Mouse (Mus musculus): ENCODE data around the gene Adgrf1.

Gene Adgrf1

DNA sequence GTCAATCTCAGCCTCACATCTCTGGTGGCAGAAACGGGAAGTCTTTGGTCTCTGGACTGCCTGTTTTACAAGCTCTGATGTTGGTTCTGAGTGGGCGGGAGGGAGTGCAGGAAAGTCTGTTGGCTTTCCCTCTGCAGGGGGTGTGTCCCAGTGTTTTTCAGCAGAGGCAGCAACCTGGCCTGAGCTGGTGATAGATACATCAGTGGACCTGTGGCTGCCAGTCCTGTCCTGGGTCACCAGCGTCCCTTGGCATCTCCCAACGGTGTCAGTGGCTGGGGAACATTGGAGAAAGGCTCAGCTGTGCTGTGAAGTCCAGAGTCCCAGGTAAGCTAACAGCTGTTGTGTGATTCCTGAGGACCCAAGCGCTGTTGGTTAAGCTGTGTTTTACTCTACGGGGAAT lies at the start of gene Adgrf1:
Gene Adgrf1, plus strand, starts transcription at position 169 of the 400 bp plus-strand sequence.
- DNase-seq: no peak

DNA sequence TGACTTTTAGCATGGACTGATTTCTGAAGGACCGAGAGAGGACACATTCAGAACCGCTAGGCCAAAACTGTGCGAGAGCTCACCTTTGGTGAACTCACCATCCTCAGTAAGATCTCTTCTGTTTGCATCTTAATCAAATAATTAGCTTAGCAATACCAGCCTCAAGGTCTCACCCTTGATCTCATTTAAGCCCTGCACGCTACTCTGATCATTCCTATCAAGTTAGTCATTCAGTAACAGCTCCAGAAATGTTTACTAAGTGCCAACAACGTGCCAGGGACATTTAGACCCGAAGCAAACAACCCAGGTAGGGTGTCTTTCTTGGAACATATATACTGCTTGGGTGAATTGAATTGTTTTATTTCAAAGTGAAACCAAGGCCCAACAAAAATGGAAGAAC lies 44.0 kb upstream of the Adgrf1 start:
- no peak for DNase-seq

DNA sequence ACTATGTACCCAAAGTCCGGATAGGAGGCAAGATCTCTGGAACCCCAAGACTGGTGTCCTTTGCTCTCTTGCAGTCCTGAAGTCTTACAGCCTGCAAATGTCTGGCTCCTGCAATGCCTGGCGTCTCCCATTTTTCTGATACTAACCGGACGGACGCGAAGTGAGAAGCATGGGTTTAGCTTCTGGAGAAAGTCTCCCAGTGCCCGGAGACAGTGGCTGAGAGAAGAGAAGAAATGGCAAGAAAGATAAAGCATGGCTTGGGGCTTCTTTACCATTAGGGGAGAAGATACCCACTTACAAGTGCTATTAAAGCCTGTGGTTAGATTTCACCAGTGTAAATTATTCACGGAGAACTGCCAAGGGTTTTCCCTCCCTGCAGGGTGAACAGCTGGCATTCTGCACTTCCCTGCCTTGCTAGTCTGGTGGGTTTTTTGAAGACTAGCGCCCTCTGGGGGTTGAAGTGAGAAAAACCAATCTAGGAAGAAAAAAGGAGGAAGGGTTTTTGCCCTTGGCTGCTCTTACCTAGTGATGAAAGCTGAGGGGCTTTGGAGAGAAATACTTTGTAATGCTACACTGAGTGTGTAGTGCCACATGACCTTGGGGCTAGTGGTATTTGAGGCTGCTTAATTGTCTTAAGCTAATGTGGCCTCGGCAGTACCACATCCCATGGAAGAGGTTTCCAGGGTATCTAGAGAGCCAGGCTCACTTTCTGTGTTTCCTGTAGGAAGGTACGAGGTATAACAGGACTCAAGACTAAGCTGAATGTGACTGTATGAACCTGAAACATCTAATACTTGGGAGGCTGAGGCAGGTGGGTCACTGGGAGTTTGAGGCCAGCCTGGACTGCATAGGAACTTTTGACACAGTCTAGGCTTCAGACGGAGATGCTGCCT lies 40.3 kb upstream of the Adgrf1 start:
- DNase-seq: peak; percentile 74 to 83

DNA sequence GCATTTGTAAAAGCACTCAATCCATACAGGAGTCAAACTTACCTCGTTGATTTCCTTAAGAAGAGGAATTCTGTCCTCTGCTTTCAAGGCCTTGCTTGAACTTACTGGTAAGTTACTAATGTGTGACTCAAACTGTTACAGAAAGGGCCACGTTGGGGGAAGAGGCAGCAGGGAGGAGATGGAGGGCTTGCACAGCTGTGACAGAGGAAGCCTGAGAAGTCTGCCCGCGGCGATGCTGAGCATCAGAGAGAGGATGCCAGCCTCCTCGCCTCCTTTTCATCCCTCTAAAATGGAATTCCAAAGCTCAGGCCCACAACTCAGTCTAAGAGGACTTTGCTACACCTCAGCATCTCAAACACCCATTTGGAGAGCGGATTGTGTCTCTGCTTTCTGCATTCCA lies 39.3 kb upstream of the Adgrf1 start:
- no peak for DNase-seq

DNA sequence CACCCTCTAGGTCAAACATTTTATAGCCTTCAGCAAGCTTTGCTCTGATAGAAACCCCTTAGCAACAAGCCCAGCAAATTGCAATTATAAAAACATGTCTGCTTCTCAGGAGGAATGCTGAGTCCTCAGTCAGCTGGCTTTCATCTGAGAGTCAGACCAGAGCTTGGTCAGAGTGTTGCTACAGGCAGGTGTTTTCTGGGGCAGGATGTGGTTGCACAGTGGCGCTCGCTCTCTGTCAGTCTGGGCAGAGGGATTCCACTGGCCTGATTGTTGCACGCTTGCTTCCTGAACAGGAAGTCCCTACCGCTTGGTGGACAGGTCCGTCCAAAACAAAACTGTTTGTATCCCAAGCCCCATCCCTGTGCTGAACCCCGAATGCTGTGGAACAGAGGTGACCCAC lies 37.4 kb upstream of the Adgrf1 start:
- DNase-seq: no peak

DNA sequence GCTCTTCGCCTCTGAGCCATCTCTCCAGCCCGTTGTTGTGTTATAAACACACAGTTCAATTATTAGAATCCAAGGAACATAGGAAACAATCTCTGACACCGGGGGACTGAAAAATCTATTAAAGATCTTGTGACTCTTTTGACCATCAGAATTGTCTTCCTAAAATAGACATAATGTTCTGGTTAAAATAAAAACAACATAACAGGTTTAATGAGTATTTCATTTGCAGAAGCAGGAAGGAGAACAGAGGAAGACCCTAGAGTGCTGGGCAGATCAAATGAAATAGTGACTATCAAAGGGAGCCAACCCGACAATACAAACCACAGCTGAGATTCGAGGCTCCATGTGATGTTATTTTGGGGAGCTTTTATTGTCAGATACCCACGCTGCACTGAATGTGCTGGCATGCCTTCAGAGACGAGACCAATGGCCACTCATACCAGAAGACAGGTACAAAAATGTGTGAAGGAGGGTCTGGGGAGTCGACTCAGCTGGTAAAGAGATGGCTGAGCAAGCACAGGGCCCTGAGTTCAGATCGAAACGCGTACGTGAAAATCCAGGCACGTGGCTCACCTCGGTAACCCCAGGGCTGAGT lies 33.4 kb upstream of the Adgrf1 start:
- DNase-seq: no peak

DNA sequence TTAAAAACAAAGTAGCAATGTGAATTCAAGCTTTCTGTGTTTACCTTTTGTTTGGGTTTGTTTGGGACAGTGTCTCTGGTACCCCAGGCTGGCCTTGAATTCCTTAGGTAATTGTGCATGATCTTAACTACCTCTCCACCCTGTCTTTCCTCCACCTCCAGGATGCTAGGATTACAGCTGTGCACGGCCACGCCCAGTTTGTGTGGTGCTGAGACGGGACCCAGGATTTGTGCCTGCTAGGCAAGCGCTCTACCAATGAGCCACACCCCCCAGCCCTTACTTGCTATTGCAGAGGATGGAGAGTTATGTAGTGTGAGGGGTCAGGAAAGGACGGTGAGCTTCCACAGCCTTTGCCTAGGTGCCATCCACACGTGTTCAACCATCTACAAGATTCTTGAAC lies 31.1 kb upstream of the Adgrf1 start:
- DNase-seq: no peak

DNA sequence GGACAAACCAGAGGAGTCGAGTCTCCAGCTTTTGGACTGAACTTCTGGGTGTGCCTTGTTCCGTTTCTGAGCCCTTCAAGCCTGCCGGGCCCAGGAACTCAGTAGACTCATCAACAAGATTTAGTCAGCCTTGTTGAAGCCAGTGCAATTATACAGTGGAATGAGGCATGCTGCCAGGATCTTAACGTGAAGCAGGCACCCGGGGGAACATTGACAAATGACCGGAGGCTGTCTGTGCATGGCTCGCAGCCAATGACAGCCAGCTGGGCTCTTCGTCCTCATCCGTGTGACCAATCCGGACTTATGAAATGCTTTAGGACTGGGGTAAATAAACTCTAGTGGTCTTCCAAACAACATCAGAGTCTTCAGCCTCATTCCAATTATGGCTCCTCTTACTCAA lies 29.0 kb upstream of the Adgrf1 start:
- peak; percentile 22 to 41 for DNase-seq

DNA sequence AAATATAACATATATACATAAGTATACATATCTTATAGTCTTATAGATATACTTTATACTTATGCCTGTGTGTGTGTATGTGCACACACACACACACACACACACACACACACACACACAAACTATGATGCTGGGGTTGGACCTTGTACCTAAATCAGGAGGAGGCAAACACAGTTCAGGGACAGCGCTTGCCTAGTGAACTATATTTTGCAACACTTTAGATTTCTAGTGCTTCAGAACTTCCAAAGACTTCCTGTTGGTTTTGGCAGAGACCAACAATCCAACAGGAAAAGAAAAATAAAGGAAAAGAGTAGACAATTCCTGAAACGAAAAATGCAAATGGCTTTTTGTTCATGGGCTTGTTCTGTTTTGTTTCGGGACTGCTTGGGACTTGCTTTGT lies 27.5 kb upstream of the Adgrf1 start:
- no peak for DNase-seq

DNA sequence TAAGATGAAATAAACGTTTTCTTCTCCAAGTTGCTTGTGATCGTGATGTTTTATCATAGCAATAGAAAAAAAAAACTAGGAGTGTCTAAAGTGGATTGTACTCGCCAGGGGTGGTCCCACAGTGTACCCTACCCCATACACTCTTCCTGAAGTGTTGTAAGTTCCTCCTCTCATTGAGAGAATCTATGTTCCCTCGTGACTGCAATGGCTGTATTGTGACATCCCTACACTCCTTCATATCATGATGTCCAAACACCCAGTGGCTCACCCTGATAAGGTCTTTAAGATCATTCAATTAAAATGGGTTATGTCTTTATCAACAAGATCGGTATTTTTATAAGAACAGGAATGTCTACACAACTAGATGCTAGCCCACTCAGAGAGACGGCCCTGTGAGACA lies 24.8 kb upstream of the Adgrf1 start:
- DNase-seq: no peak

DNA sequence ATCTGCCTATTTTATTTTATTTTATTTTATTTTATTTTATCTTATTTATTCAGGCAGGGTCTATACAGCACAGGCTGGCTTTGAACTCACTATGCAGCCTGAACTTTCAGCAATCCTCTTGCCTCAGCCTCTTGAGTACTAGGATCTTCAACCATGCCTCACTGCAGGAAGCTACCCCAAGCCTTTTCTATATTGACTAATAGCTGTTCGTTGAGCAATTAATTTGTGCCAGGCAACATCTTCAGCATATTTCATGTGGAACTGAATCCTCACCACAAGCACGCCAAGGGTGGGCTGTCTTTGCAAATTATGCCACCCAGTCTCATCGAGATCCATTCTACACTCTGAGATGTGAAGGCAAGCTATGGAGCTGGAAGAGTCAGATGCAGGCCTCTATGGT lies 22.9 kb upstream of the Adgrf1 start:
- no peak for DNase-seq

DNA sequence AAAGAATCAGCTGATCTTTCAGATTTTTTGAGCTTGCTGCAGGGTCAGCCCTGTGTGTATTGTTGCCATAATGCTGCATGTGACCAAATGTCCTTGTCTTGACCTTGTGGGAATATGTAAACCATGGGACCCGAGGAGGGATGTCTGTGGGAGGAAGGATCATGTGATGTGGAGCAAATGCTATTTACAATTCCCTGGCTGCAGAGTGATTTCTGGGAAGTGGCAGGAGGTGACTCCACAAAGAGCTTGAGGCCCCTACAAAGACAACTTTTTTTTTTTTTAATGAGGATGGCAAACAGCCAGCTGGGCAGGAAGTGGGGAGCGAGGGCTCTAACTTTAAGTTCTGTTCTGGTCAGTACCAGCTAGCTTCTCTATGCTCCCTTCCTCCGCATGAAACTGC lies 20.5 kb upstream of the Adgrf1 start:
- no peak for DNase-seq

DNA sequence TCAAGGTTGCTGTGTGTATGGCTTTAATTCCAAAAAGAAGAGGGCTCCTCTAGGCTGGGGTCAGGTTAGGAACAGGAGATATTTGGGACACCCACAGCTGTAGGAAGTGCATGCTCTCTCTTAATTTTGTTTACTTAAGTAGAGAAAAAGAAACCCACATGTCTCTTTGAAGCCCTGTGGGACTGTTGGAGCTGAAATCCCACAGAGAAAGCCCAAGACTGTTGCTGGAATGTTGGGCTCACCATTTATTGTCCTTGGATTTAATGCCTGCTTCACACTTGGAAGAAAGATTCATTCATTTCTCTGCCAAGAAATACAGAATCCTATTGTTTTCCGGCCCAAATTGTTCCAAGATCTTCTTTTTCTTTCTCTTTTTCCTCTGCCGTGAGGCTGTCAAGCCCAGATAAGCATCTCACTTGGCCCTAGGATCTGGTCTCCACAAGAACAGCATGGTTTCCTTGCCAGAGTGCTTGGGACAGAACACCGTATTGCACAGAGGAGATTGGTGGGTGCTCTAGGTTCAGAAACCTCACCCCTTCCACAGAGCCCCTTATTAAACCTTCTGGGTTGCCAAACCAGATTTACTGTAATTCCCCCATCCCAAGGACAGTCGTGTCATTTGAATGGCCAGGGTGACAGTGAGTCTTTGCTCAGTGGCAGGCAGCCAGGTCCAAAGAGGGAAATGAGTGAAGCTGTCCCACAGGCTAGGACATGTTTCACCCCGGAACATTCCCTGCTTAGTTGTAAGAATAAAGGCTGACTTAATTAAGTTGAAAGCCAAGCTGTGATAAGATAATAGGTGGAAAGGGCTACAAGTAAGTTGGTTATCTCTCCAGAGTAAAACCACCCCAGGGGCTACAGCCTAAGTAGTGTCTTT lies 18.6 kb upstream of the Adgrf1 start:
- no peak for DNase-seq

DNA sequence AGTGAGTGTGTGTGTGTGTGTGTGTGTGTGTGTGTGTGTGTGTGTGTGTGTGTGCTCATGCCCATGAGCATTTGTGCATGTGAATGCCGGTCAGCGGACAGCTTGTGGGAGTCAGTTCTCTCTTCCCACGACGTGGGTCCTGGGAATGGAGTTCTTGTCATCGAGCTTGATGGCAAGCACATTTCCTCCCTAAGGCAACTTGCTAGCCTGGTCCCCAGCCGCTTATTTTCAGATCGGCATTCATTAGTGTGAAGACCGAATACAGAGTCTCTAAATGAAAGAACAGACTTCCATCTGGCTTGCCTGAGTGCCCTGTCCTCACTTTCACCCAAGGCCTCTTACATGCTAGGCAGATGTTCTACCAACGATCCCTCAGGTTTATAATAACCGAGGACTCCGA lies 17.3 kb upstream of the Adgrf1 start:
- DNase-seq: no peak

DNA sequence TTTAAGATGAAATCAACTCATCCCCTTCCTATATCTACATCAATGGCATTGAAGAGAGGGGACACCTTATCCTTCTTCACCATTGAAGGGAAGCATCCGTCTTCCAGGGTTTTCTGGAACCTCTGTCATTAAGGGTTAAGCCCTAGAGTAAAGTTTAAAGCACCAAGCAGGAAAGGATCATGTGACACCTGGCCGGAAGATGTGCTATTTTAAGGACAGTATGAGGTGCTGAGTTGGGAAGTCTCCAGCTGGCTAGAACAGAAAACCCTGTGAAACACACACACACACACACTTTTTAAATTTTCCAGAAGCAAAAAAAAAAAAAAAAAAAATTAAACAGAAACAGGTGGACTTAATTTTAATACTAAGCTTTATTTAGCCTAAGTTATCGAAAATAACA lies 15.9 kb upstream of the Adgrf1 start:
- DNase-seq: no peak

DNA sequence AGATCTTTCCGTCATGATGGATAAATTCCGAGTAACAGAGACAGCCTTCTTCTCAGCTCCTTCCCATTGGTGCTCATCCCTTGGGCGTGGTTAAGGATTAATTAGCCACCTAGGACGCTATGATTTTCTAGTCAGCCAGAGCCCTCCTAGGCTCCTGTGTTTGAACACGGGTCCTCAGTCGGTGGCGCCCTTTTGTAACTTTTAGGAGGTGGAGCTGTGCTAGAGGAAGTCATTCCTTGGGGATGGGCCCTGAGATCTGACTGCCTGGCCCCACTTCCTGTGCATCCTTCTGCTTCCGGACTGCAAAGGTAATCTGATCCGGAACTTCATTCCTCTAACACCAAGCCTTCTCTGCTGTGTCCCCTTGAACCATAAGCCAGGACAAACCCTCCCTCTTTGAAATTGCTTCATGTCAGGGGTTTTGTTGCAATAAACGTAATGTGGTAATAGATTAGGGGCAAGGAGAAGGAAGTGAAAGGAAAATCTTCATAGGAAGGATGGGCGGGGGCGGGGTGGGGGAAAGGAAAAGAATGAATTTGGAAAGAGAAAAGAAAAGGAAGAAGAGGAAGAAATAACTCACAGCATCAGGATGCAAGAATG lies 13.5 kb upstream of the Adgrf1 start:
- DNase-seq: no peak

DNA sequence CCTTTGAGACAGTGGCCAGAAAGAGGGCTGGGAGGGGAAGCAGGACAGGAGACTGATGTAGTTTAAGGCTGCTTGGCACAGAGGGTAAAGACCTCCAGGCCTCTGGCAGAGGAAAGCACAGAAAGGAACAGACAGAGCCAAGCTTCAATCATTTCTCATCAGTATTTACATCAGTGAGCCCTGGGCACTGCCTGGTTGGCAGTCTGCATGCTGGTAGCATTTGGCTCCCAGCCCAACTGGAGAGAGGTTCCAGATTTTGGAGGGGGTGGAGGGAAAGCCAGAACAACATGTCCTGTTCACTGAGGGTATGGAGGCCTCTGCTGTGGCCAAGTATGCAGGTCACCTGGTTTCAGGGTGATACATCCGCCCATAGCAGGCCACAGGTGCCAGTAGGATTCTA lies 12.4 kb upstream of the Adgrf1 start:
- peak; percentile 76 to 80 for DNase-seq

DNA sequence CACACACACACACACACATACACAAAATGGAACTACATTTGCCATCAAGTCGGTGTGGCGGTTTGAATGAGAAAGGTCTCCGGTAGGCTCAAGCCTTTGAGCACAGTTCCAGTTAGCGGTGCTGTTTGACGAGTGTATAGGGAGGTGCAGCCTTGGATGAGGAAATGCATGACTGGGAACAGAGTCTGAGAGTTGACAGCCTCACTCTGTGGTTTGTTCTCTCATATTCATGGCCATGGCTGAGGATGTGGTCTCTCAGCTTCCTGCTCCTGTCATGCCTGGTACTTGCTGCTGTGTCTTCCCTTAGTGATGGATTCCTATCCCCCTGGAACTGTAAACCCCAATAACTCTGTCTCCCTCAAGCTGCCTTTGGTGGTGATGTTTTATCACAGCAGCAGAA lies 8.2 kb upstream of the Adgrf1 start:
- no peak for DNase-seq

DNA sequence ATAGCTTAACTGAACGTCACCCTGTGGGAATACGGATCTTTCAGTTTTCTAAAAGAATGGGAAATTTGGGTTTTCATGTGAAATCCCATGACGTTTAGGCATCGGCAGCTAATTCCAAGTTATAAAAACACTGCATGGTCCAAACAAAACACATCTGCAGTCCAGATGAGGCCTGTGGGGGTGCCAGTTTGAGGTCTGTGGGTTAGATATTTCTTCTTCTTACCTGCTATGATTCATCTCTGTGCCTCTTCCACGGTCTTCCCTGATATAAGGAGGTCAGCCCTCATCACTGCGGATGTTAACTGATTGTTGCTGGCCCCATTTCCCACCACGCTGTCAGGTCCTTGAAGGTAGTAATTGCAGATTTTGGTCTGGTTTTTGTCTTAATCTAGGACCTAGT lies 5.4 kb upstream of the Adgrf1 start:
- DNase-seq: no peak

DNA sequence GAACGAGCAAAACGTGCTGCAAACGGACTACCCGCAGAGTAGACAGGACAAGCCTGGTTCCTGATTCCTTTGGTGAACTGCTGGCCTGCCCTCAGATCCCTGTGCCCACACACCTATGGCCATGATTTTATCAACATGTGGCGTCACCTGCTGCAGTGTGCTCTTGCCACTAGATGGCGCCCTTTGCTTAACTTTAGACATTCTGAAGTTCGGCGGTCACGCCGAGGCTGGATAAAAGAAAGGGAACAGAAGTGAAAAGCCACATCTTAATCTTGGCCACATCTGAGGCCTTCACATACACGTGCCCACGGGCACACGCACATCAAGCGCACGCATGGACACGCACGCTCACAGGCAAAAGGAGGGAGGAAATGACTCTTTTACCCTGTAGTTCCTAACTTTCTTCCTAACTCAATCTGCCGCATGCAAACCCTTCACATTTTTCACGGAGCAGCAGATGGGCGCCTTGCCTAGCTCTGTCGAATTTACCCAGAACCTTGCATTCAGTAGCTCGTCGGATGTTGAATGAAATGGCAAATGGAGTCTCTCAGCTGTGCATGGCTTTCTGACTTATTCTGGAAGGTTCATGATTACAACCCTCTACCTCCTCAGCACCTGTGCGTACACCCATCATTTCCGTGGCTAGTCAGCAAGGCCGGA lies 4.8 kb upstream of the Adgrf1 start:
- peak; percentile 74 to 85 for DNase-seq

DNA sequence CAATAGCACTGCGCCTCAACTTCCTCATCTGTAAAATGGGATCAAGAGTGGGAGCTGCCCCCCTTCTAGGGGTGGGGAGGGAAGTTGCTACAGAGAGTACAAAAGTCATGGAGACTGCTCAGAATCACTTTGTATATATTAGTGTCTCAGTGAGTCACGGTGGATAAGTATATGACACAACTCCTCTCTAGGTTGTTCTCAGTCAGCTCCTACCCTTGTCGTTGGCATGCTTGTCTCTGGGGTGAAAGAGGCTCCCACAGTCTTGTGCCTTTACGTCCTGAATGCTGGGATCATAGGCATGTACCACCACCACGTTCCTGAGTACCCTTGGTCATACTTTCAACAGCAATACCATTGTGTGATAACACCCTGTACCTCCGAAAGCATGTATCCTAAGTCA lies 4.2 kb upstream of the Adgrf1 start:
- no peak for DNase-seq

DNA sequence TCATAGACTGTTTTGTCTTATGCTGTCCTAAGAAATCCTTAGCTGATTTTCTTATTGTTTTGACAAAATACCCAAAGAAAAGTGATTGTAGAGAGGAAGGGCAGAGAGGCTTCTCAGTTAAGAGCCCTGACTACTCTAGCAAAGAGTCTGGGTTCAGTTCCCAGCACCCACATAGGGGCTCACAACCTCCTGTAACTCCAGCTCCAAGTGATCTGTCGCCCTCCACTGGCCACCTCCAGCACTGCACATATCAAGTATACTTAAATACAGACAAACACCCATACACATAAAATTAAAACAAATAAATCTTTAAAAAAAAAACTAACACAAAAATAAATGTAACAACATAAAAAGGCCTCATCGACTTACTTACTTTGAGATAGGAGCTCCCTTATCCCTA lies 3.5 kb upstream of the Adgrf1 start:
- DNase-seq: no peak
